Mouse (Mus musculus): ENCODE results near the gene Vrtn.

Vrtn gene

GRCm38 (mm10) chr12:84640654-84641053, at the start of gene Vrtn:
Gene Vrtn (plus strand): TSS chr12:84641019.
- no peak for DNase-seq (ENCODE audit: low read depth)

DNA sequence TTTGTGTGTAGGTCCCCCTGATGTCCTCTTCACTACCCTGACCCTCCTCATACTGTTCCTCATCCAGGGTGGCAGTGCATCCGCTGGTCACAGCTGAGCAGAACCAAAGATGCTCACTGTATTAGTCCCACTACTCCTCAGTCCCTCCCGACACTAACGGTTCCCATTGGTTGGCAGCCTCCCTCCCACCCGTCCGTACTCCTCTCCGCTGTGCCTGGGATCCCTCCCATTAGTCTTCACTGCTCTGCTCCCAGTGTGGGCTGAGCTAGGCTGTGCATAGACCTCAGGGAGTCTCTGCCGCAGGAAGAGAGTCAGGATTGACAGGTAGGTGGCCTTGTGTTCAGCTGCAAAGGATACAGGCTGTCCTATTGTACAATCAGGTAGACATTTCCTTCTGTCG, 42.5 kb upstream of the Vrtn start:
- no peak for DNase-seq (ENCODE audit: low read depth)

- no peak for DNase-seq (ENCODE audit: low read depth)
Observed at GRCm38 (mm10) chr12:84604001-84604400, 36.8 kb upstream of the Vrtn start.

- DNase-seq (ENCODE audit: low read depth): peak; percentile 9
Observed at GRCm38 (mm10) chr12:84605860-84606259, 35.0 kb upstream of the Vrtn start.

DNA sequence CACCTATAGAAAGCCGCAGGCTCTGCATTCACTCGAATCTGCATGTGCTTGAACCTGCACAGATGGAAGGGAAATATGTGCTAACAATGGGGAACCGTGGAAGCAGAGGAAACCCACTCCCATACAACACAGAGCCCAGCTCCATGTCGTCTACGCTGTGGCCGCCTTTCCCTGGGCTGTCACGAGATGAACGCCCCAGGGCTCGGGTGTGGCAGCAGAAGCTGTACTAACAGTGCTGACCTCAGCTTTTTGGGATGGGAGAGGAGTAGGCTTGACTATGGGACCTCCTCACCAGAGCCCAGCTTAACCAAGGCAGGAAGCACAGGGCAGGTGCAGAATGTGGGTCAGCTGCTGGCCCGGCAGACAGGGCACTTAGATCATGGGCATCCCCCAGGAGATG, 29.1 kb upstream of the Vrtn start:
- no peak for DNase-seq (ENCODE audit: low read depth)

DNA sequence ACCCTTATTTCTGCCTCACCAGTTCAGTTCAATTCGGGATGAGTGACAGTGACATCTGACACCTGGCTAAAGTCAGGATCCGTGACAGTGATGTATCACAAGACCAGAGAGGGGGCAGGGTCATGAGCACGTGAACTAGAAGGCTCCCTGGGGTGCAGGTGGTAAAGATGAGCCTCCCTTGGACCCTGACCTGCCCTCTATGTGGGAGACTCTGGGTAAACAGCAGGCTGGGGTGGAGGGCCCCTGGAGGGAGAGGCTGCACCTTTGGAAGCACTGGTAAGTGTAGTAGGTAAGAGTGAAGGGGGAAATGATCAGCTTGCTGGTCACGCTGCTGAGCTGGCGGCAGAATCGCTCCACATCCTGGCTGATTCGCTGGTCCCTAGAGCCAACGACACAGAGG, 28.3 kb upstream of the Vrtn start:
- no peak for DNase-seq (ENCODE audit: low read depth)

- no peak for DNase-seq (ENCODE audit: low read depth)
Observed at GRCm38 (mm10) chr12:84614001-84614400, 26.8 kb upstream of the Vrtn start.

DNA sequence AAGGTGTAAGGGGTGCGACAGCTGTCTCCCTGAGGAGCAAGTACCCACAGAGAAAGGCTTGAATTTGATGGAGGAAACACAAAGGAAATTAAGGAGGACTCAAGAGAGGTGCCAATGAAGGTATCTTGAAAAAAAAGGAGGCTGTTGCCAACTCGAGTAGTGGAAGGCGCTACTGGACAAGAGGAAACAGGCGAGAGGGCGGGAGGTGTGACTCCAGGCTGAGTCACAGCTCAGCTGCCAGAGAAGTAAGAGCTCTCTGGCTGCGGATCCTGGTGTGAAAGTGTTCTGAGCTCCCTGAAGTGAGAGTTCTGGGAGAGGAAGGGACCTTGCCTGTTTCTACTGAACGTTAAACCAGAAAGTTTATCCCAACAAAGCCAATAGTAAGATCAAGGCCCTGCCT, 26.3 kb upstream of the Vrtn start:
- no peak for DNase-seq (ENCODE audit: low read depth)

DNA sequence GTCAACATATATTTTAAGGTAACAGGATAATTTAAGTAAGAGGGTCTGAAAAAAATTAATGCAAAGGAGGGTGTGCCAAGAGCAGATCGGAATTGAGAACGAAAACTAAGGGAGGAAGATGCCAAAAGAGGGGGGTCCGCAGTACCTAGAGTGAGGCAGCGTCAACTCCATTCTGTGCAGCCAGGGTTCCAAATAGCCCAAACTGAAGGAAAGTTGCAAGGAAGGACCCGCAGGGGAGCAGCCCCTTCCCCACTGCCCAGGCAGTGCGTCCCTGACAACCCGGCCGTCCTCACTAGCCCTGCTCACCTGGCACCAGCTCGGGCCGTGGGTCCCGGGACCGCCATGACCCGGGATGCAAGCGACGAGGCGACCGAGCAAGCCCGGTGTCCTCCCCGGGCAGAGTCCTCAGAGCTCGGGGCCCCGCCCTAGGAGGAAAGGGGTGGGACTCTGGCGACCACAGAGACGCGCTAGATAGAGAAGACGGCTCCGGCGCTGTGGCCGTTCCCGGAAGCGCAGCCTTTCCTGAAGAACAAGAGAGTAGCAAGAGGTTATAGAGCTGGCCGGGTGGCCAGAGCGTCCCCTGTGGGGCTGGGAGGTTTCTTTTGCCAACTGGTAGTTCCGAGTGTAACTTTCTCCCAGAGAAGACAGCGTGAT, 23.7 kb upstream of the Vrtn start, which contains the start of gene Abcd4:
Abcd4 (minus strand) TSS at position 437 of the 654 bp plus-strand sequence.
- peak; percentile 87 for DNase-seq (ENCODE audit: low read depth)

DNA sequence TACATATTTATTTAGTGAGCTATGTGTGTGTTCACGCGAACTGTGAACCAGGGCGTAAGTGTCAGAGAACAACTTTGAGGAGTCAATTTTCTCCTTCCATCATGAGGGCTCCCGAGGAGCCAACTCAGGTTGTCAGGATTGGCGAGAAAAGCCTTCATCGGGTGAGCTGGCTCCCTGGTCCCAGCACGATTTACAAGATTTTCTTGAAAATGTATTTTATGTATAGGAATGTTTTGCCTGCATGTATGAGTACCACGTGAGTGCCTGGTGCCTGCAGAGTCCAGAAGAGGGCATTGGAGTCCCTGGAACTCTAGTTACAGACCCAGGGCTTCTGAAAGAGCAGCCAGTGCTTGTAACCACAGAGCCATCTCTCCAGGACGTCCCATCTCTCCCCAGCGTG, 23.2 kb upstream of the Vrtn start:
- DNase-seq (ENCODE audit: low read depth): peak; percentile 10

GRCm38 (mm10) chr12:84620975-84621374, 19.8 kb upstream of the Vrtn start:
- DNase-seq (ENCODE audit: low read depth): peak; percentile 8

DNA sequence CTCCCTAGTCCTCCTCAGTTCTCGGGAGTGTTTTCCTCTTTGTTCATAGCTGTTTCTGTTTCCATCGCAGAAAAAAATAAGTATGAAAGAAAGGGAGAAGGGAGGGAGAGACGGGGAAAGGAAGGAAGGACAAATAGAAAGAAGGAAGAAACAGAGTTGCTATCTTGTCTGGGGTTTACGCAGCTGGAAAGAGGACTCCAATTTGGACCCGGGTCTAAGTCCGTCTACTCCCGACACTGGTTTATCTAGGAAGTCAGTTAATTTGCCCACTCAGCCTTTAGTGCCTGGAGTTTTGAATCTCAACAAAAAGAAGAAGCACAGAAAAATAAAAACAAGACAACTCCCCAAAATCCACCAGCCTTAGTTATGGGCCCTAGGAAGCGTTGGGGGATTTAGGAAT, 16.2 kb upstream of the Vrtn start:
- DNase-seq (ENCODE audit: low read depth): no peak

GRCm38 (mm10) chr12:84625116-84625515, 15.7 kb upstream of the Vrtn start:
- DNase-seq (ENCODE audit: low read depth): no peak

DNA sequence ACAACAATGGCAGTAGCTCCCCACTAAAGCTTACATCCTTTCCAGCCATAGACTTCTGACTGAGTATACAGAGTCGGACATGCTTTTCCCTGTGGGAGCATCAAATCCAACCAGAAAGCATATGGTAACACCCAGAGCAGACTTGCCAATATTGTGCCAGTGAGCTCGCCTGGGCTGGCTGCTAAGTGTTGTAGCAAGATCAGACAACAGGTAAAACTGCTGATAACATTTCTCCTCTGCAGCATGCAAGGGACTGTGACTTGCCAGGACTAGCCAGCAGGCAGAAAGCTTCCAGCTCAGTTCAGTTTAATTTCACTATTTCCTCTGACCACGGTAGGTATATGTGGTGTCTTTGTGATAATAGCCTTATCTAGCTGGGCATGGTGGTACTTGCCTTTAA, 9.0 kb upstream of the Vrtn start:
- no peak for DNase-seq (ENCODE audit: low read depth)

DNA sequence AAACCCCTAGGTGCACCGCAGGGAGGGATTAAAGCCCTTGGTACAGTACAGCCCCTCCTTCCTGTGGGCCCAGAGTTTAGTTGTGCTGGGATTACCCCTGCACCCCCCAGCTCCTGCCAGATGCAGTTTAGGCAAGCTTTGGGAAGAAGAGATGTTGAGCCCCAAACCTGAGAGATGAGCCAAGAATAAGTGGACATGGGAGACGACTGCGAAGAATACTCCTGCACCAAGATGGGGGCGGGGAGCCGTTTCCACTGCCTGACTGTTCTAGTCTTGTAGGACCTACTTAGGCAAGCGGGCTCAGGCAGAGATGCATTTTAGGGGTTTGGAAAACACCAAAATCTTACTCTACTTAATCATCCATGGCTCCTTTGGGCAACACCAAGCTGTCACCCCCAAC, 566 bp upstream of the Vrtn start:
- no peak for DNase-seq (ENCODE audit: low read depth)

- DNase-seq (ENCODE audit: low read depth): no peak
Observed at GRCm38 (mm10) chr12:84650234-84650633, 9.4 kb downstream of the Vrtn start.

GRCm38 (mm10) chr12:84653912-84654311, 13.1 kb downstream of the Vrtn start:
- peak; percentile 40 for DNase-seq (ENCODE audit: low read depth)

DNA sequence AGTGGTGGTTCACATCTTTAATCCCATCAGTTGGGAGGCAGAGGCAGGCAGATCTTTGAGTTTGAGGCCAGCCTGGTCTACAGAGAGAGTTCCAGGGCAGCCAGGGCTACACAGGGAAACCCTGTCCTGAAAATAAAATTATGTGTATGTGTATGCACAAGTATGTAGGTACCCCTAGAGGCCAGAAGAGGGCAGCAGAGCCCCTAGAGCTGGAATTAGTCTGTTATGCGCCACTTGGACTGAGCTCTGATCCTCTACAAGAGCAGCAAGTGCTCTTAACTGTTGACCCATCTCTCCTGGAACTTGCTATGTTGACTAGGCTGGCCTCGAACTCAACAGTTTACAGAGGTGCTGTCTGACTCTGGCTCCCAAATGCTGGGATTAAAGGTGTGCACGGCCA, 29.7 kb downstream of the Vrtn start:
- DNase-seq (ENCODE audit: low read depth): peak; percentile 48

DNA sequence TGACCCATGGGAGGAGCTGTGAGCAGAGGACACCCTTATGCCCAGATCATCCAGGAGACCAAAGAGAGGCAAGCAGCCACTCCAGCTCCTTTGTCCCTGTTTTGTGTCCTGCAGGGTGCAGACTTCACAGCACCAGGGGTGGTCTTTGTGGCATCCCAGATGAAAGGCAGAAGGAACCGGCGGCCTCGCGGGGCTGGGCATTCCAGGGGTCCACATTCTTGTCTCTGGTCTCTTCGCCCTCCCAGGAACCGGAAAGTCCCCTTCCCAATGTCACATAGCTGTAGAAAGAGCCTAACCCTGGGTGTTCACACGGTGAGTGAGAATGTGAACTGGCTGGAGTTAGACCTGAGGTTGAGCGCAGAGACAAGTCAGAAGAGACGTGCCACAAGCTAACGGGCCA, 30.8 kb downstream of the Vrtn start:
- no peak for DNase-seq (ENCODE audit: low read depth)

DNA sequence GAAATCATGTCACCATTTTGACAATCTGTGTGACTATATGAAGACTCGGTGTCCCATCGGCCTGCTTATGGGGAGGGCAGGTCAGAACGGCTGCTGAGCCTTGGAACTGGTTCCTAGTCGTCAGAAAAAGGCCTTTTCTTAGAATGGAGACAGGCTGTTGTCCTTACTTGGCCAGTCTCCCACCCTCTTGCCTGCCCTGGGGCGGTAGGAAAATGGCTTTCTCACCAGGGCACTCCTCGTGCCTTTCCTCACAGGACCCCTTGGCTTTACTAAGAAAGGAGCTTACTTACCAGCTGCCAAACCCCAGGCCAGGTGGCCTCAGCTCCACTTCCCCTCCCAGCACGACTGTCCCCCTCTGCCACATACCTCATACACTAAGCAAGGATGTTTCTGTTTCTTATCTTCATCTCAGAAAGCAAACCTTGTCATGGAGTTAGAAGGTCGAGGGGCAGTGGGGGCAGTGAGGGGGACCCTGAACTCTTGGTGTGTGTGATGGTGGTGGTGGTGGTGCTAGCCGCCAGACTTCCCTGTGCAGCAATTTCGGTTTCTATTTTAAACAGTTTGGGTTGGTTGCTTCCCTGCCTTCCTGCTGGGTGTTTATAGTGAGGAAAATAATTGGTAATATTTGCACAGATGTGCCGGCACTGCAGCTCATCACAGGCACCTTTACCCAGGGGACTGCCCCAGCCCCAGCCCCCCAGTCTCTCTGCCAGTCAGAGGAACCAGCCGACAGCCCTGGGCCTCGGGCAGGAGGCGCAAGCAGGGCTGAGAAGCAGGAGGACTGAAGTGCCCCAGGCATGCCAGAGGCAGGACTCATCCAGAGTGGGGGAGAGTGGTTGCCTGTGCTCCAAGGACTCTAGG, 34.1 kb downstream of the Vrtn start:
- no peak for DNase-seq (ENCODE audit: low read depth)

DNA sequence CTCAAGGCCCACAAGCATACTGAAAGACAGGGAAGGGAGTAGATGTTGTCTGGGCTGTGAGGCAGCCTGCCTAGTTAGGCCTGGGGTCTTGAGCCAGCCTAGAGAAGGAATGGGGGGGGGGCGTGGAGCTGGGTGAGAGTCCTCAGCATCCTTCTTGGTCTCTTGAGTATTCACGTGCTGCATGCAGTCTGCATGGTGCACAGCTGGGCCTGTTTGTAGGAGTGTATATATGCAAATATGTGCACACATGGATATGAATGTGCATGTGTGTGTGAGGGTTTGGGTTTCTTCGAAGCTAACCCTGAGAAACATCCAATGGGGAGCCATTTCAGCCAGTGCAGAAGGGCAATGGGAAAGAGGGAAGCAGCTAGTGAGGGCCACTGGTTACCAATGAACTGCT, 35.2 kb downstream of the Vrtn start:
- no peak for DNase-seq (ENCODE audit: low read depth)

GRCm38 (mm10) chr12:84684569-84684968, 43.8 kb downstream of the Vrtn start:
- DNase-seq (ENCODE audit: low read depth): no peak

DNA sequence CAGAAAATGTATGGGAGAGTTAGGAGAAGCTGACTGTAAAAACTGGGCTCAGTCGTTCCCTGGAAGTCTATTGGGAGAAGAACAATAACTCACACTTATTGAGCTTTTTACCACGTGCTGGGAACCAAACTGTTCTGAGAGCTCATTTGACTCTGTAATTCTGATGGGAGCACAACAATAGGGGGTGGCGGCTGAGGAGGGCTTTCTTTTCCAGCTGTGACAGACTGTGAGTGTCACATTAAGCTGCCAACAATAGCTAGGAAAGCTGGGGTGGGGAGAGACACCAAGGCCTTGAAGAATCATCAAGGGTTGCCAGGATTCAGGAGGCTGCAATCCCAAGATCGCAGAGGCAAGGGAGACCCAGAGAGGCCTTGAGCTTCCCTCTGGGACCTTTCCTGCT, 45.4 kb downstream of the Vrtn start:
- DNase-seq (ENCODE audit: low read depth): no peak

DNA sequence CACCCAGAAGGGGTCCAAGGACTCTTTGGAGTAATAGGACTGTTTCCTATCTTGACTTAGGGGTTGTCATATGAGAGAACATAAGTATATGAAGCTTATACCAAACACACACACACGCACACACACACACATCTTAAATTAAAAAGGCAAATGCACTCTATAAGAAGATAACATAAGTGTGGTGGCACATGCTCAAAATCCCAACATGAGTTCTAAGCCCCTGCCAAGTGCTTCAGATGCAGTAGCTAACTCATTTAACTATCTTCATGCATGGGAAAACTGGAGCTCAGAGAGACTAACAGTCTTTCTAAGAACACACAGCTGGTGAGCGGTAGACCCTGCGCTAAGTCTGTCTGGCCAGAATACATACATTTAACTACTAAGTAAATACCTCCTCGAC, 46.7 kb downstream of the Vrtn start:
- no peak for DNase-seq (ENCODE audit: low read depth)
